Mouse (Mus musculus) mesoderm, embryonic 11.5 days (tissue): ENCODE measurements around the gene Acod1.
A peak's percentile ranks its signal among the peaks of the same experiment; 100 is the strongest.

Source experiments
- DNase-seq: peaks from one replicate; pipeline ENCODE4 v3.0.0-alpha.2; 2012; ENCODE audit warnings: low read depth, low spot score

Gene Acod1

GRCm38 (mm10) chr14:103046677-103047076, at the start of gene Acod1:
TSS of gene Acod1 (plus strand) at chr14:103046977.
- no peak for DNase-seq

GRCm38 (mm10) chr14:103007737-103008136, 39.0 kb upstream of the Acod1 start:
- no peak for DNase-seq

- DNase-seq, result peak; percentile 34
Observed at GRCm38 (mm10) chr14:103011782-103012181, 35.0 kb upstream of the Acod1 start.

- DNase-seq, result peak; percentile 81
Observed at GRCm38 (mm10) chr14:103012563-103013150, 34.1 kb upstream of the Acod1 start.

- DNase-seq, result no peak
Observed at GRCm38 (mm10) chr14:103017009-103017408, 29.8 kb upstream of the Acod1 start.

- DNase-seq, result no peak
Observed at GRCm38 (mm10) chr14:103020046-103020445, 26.7 kb upstream of the Acod1 start.

- DNase-seq, result no peak
Observed at GRCm38 (mm10) chr14:103029203-103029602, 17.6 kb upstream of the Acod1 start.

GRCm38 (mm10) chr14:103033271-103033823, 13.4 kb upstream of the Acod1 start:
- no peak for DNase-seq

- DNase-seq, result no peak
Observed at GRCm38 (mm10) chr14:103034076-103034475, 12.7 kb upstream of the Acod1 start.

GRCm38 (mm10) chr14:103037016-103037415, 9.8 kb upstream of the Acod1 start:
- DNase-seq, result no peak

GRCm38 (mm10) chr14:103048292-103049086, 1.7 kb downstream of the Acod1 start:
- DNase-seq, result no peak

GRCm38 (mm10) chr14:103051159-103051769, 4.5 kb downstream of the Acod1 start:
- DNase-seq, result peak; percentile 81

GRCm38 (mm10) chr14:103054731-103055130, 8.0 kb downstream of the Acod1 start:
- DNase-seq, result no peak

GRCm38 (mm10) chr14:103056601-103057000, 9.8 kb downstream of the Acod1 start:
- DNase-seq, result no peak

GRCm38 (mm10) chr14:103058998-103059397, 12.2 kb downstream of the Acod1 start:
- DNase-seq, result no peak

- no peak for DNase-seq
Observed at GRCm38 (mm10) chr14:103059495-103059894, 12.7 kb downstream of the Acod1 start.

- peak; percentile 65 for DNase-seq
Observed at GRCm38 (mm10) chr14:103065294-103066167, 18.8 kb downstream of the Acod1 start.

GRCm38 (mm10) chr14:103069465-103069863, 22.7 kb downstream of the Acod1 start:
- no peak for DNase-seq

- DNase-seq, result peak; percentile 97
Observed at GRCm38 (mm10) chr14:103069864-103070611, 23.3 kb downstream of the Acod1 start, which contains the start of gene Cln5. TSS of gene Cln5 (plus strand) at chr14:103070216.

GRCm38 (mm10) chr14:103070790-103071189, 24.0 kb downstream of the Acod1 start:
- no peak for DNase-seq

GRCm38 (mm10) chr14:103071471-103071870, 24.7 kb downstream of the Acod1 start:
- DNase-seq, result no peak
